Mouse (Mus musculus) limb, embryonic 10.5 days (tissue): ENCODE measurements at regions not wholly inside any gene's neighbourhood (a gene's known extent, or its start where the extent isn't known, plus 50 kb on each side); places are given as distances from the start of the nearest gene placed in this dataset.

Experiments used
- DNase-seq: peaks from one replicate; pipeline ENCODE4 v3.0.0-alpha.2; 2017; ENCODE audit warnings: low spot score
- H3K27ac ChIP-seq: fragments of 300-500 bp; sonication (generic); 2 replicates; pipeline ENCODE4 v1.5.1; 2016; ENCODE audit warnings: mild to moderate bottlenecking
- H3K27me3 ChIP-seq: fragments of 300-500 bp; sonication (generic); 2 replicates; pipeline ENCODE4 v1.6.1; 2016; ENCODE audit warnings: low read depth, mild to moderate bottlenecking; ENCODE audit not compliant: poor library complexity, severe bottlenecking
- H3K36me3 ChIP-seq: fragments of 300-500 bp; sonication (generic); 2 replicates; pipeline ENCODE4 v1.6.1; 2016; ENCODE audit warnings: mild to moderate bottlenecking, moderate library complexity
- H3K4me1 ChIP-seq: fragments of 300-500 bp; sonication (generic); 2 replicates; pipeline ENCODE4 v1.6.1; 2016
- H3K4me3 ChIP-seq: fragments of 300-500 bp; sonication (generic); 2 replicates; pipeline ENCODE4 v1.5.1; 2016; ENCODE audit warnings: mild to moderate bottlenecking, moderate library complexity
- H3K9me3 ChIP-seq: fragments of 300-500 bp; sonication (generic); replicated peaks from 2 replicates; pipeline ENCODE4 v1.6.1; 2016; ENCODE audit warnings: mild to moderate bottlenecking
- WGBS: fragments of 180-500 bp; shearing (Covaris S2); methylation state at CpG from one replicate; pipeline ENCODE4 v1.1.7; 2016; 5-methylcytosine and 5-hydroxymethylcytosine counted together

GRCm38 (mm10) chr1:44957125-44957524 is 354.2 kb upstream of the Col3a1 start:
- Histone ChIP-seq H3K9me3 (no peaks in the 10 kb centered on the region), H3K4me1 (no peaks in the 10 kb centered on the region), H3K27ac (no peak overlapping the region), H3K27me3 (no peaks in the 10 kb centered on the region), H3K36me3 (no peaks in the 10 kb centered on the region), H3K4me3 (no peak overlapping the region)
- DNase-seq, result no peak
- WGBS, result 74% methylated on average over 4 of the region's 4 CpGs

- no peaks in the 10 kb centered on the region for H3K36me3 ChIP-seq
- DNase-seq, result no peak
Measured at GRCm38 (mm10) chr1:44987171-44987570, 324.2 kb upstream of the Col3a1 start.

GRCm38 (mm10) chr1:45020516-45020915 is 290.8 kb upstream of the Col3a1 start:
- no peaks in the 10 kb centered on the region for H3K36me3 ChIP-seq
- H3K27me3 ChIP-seq, result no peaks in the 10 kb centered on the region
- no peak for DNase-seq
- H3K9me3 ChIP-seq, result no peaks in the 10 kb centered on the region
- no peak overlapping the region for H3K27ac ChIP-seq
- H3K4me3 ChIP-seq, result no peak overlapping the region
- H3K4me1 ChIP-seq, result peaks cover 5% of the 10 kb centered on the region

More at GRCm38 (mm10) chr1:44987171-44987570, 324.2 kb upstream of the Col3a1 start:
- 67% methylated on average over 3 of the region's 3 CpGs for WGBS
- Histone ChIP-seq H3K4me3 (no peak overlapping the region), H3K9me3 (no peaks in the 10 kb centered on the region), H3K27me3 (no peaks in the 10 kb centered on the region), H3K27ac (no peak overlapping the region), H3K4me1 (no peaks in the 10 kb centered on the region)

- Histone ChIP-seq H3K4me1 (peaks cover 5% of the 10 kb centered on the region), H3K9me3 (no peaks in the 10 kb centered on the region), H3K27ac (no peak overlapping the region), H3K27me3 (no peaks in the 10 kb centered on the region), H3K4me3 (no peak overlapping the region), H3K36me3 (no peaks in the 10 kb centered on the region)
- WGBS, result 20% methylated on average over 2 of the region's 2 CpGs
- no peak for DNase-seq
Measured at GRCm38 (mm10) chr1:45021234-45021633, 290.1 kb upstream of the Col3a1 start.

- Histone ChIP-seq H3K27me3 (no peaks in the 10 kb centered on the region), H3K4me1 (peaks cover 5% of the 10 kb centered on the region), H3K36me3 (no peaks in the 10 kb centered on the region), H3K27ac (no peak overlapping the region), H3K9me3 (no peaks in the 10 kb centered on the region), H3K4me3 (no peak overlapping the region)
- 95% methylated on average over 1 of the region's 1 CpGs for whole genome bisulfite sequencing
- DNase-seq, result no peak
Measured at GRCm38 (mm10) chr1:45022146-45022841, 289.0 kb upstream of the Col3a1 start.

- H3K4me1 ChIP-seq, result peaks cover 5% of the 10 kb centered on the region
- H3K27ac ChIP-seq, result no peak overlapping the region
- 82% methylated on average over 3 of the region's 3 CpGs for WGBS
- no peaks in the 10 kb centered on the region for H3K9me3 ChIP-seq
- no peaks in the 10 kb centered on the region for H3K36me3 ChIP-seq
- no peak overlapping the region for H3K4me3 ChIP-seq
- no peak for DNase-seq
- no peaks in the 10 kb centered on the region for H3K27me3 ChIP-seq
Measured at GRCm38 (mm10) chr1:45023336-45023735, 288.0 kb upstream of the Col3a1 start.

- Histone ChIP-seq H3K27ac (peak overlapping the region; percentile 48), H3K36me3 (no peaks in the 10 kb centered on the region), H3K4me1 (peaks cover 9% of the 10 kb centered on the region), H3K27me3 (no peaks in the 10 kb centered on the region), H3K9me3 (no peaks in the 10 kb centered on the region), H3K4me3 (no peak overlapping the region)
- no peak for DNase-seq
- 57% methylated on average over 4 of the region's 4 CpGs for WGBS
Measured at GRCm38 (mm10) chr1:45031436-45032027, 279.8 kb upstream of the Col3a1 start.

GRCm38 (mm10) chr1:45033343-45033742 is 278.0 kb upstream of the Col3a1 start:
- Histone ChIP-seq H3K27me3 (no peaks in the 10 kb centered on the region), H3K9me3 (no peaks in the 10 kb centered on the region), H3K27ac (no peak overlapping the region), H3K4me1 (peaks cover 9% of the 10 kb centered on the region), H3K36me3 (no peaks in the 10 kb centered on the region), H3K4me3 (no peak overlapping the region)
- 85% methylated on average over 7 of the region's 7 CpGs for WGBS
- no peak for DNase-seq

- Histone ChIP-seq H3K36me3 (no peaks in the 10 kb centered on the region), H3K27ac (no peak overlapping the region), H3K27me3 (no peaks in the 10 kb centered on the region), H3K4me3 (no peak overlapping the region), H3K4me1 (0 out of 2 replicates have a peak, but pooled peaks cover 5% of the 10 kb centered on the region), H3K9me3 (no peaks in the 10 kb centered on the region)
- DNase-seq, result no peak
- 94% methylated on average over 1 of the region's 1 CpGs for WGBS
Measured at GRCm38 (mm10) chr1:45041328-45041727, 270.0 kb upstream of the Col3a1 start.

- no peak for DNase-seq
- Histone ChIP-seq H3K4me1 (0 out of 2 replicates have a peak, but pooled peaks cover 5% of the 10 kb centered on the region), H3K27me3 (no peaks in the 10 kb centered on the region), H3K4me3 (no peak overlapping the region), H3K9me3 (no peaks in the 10 kb centered on the region), H3K27ac (peak overlapping the region; percentile 42; the same call in 1 of the 2 replicates), H3K36me3 (no peaks in the 10 kb centered on the region)
Measured at GRCm38 (mm10) chr1:45041815-45042214, 269.5 kb upstream of the Col3a1 start.

- H3K27ac ChIP-seq, result peak overlapping the region; percentile 50; the same call in 1 of the 2 replicates
- H3K9me3 ChIP-seq, result no peaks in the 10 kb centered on the region
- no peak for DNase-seq
- no peaks in the 10 kb centered on the region for H3K36me3 ChIP-seq
- H3K4me3 ChIP-seq, result no peak overlapping the region
- no peaks in the 10 kb centered on the region for H3K27me3 ChIP-seq
- H3K4me1 ChIP-seq, result 0 out of 2 replicates have a peak, but pooled peaks cover 5% of the 10 kb centered on the region
Measured at GRCm38 (mm10) chr1:45043245-45043926, 268.0 kb upstream of the Col3a1 start.

- no peaks in the 10 kb centered on the region for H3K9me3 ChIP-seq
- 87% methylated on average over 10 of the region's 10 CpGs for WGBS
- no peaks in the 10 kb centered on the region for H3K36me3 ChIP-seq
- H3K27me3 ChIP-seq, result no peaks in the 10 kb centered on the region
- no peaks in the 10 kb centered on the region for H3K4me1 ChIP-seq
- DNase-seq, result no peak
- H3K27ac ChIP-seq, result no peak overlapping the region
- H3K4me3 ChIP-seq, result no peak overlapping the region
Measured at GRCm38 (mm10) chr1:45090841-45091535, 220.3 kb upstream of the Col3a1 start.

GRCm38 (mm10) chr1:45100966-45101365 is 210.4 kb upstream of the Col3a1 start:
- no peak for DNase-seq
- H3K4me1 ChIP-seq, result no peaks in the 10 kb centered on the region

More at GRCm38 (mm10) chr1:45100966-45101365, 210.4 kb upstream of the Col3a1 start:
- no peaks in the 10 kb centered on the region for H3K9me3 ChIP-seq
- no peak overlapping the region for H3K27ac ChIP-seq
- no peak overlapping the region for H3K4me3 ChIP-seq
- no peaks in the 10 kb centered on the region for H3K36me3 ChIP-seq
- no peaks in the 10 kb centered on the region for H3K27me3 ChIP-seq
